Mouse (Mus musculus) midbrain, postnatal 0 days (tissue): ENCODE measurements around the gene Rnf130. TPM values are rescaled to one million over a fixed set of nuclear protein-coding genes. Genes with fewer than 3 reads are reported as not detected.

Source experiments
- ATAC-seq: fragments of 200-750 bp; cut with Nextera tagmentation; 2 replicates; pipeline ENCODE4 v1.8.0; 2017; ENCODE audit warnings: moderate number of reproducible peaks, mild to moderate bottlenecking, moderate TSS enrichment, moderate library complexity; ENCODE audit not compliant: low FRiP score
- DNase-seq: peaks from one replicate; pipeline ENCODE4 v3.0.0-alpha.2; 2015; ENCODE audit warnings: low spot score
- H3K27ac ChIP-seq: fragments of 300-500 bp; sonication (generic); 2 replicates; pipeline ENCODE4 v1.5.1; 2014; ENCODE audit warnings: low read depth, mild to moderate bottlenecking, low read length, mixed read lengths
- H3K27me3 ChIP-seq: fragments of 300-500 bp; sonication (generic); 2 replicates; pipeline ENCODE4 v1.6.1; 2014; ENCODE audit warnings: low read length, control low read depth, mixed read lengths; ENCODE audit not compliant: insufficient read depth
- H3K36me3 ChIP-seq: fragments of 300-500 bp; sonication (generic); 2 replicates; pipeline ENCODE4 v1.6.1; 2014; ENCODE audit warnings: low read length, control low read depth, mixed read lengths; ENCODE audit not compliant: insufficient read depth
- H3K4me1 ChIP-seq: fragments of 300-500 bp; sonication (generic); 2 replicates; pipeline ENCODE4 v1.6.1; 2014; ENCODE audit warnings: mild to moderate bottlenecking, control low read depth, antibody characterized with exemption, low read length, mixed read lengths; ENCODE audit not compliant: insufficient read depth
- H3K4me2 ChIP-seq: fragments of 300-500 bp; sonication (generic); 2 replicates; pipeline ENCODE4 v1.6.1; 2014; ENCODE audit warnings: low read depth, mild to moderate bottlenecking, low read length, mixed read lengths; ENCODE audit not compliant: poor library complexity, severe bottlenecking
- H3K4me3 ChIP-seq: fragments of 300-500 bp; sonication (generic); 2 replicates; pipeline ENCODE4 v1.5.1; 2014; ENCODE audit warnings: low read depth, mild to moderate bottlenecking, low read length, moderate library complexity
- H3K9ac ChIP-seq: fragments of 300-500 bp; sonication (generic); replicated peaks from 2 replicates; pipeline ENCODE4 v1.6.1; 2014; ENCODE audit warnings: mild to moderate bottlenecking, low read length, moderate library complexity, mixed read lengths; ENCODE audit not compliant: poor library complexity, severe bottlenecking
- H3K9me3 ChIP-seq: fragments of 300-500 bp; sonication (generic); 2 replicates; pipeline ENCODE4 v1.6.1; 2016; ENCODE audit warnings: low read length, control low read depth
- CTCF ChIP-seq: IDR thresholded peaks from 2 replicates; pipeline ENCODE4 v1.5.1; 2016; ENCODE audit warnings: antibody characterized with exemption, mild to moderate bottlenecking
- WGBS: fragments of 180-500 bp; shearing (Covaris S2); extraction: QIAGEN DNeasy Blood & Tissue Kit; methylation state at CpG from one replicate; pipeline ENCODE4 v1.1.7; 2014; 5-methylcytosine and 5-hydroxymethylcytosine counted together
- microRNA counts: library from miRNA; unstranded; fragments of <30 nt; microRNA quantifications from one replicate; lab custom pipeline; 2015
- microRNA-seq: library from miRNA; unstranded; fragments of <30 nt; microRNA quantifications from one replicate; pipeline ENCODE4, GENCODE M21; 2016; ENCODE audit warnings: borderline number of aligned reads
- polyA plus RNA-seq: library from polyadenylated mRNA; unstranded; fragments of >200 nt; fragmentation: Nextera tagmentation; extraction: Ambion mirVana; gene quantifications from 2 replicates; pipeline ENCODE4 v1.2.1, GENCODE M21; 2015
- total RNA-seq: library from RNA; depleted of rRNA; stranded (reverse); fragments of >200 nt; gene quantifications from 2 replicates; pipeline ENCODE4 v1.2.3, GENCODE M21; 2014; rRNA removed

Gene Rnf130
- total and polyA plus RNA-seq, 2 experiments from 2014 or later, result 59.4 to 90.4 TPM

DNA sequence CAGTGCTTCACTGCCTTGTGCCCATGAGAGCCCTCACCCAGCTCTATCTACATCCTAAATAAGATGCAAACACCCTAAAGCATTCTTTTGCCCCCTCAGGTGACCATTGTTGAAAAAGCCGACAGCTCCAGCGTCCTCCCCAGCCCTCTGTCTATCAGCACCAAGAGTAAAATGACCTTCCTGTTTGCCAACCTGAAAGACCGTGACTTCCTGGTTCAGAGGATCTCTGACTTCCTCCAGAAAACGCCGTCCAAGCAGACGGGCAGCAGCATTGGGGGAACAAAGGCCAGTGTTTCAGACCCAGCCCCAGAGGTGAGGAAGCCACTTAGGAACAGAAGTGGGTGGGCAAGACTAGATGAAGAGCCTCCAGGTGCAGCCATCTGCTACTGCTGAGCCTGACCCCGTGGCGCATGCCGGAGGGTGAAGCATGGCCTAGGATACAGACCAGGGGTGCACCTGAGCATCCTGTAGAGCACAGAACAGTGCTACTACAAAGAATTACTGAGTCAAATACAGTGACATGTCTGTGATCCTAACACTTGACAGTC, 124.5 kb downstream of the Rnf130 start:
- ATAC-seq, result no peak
- no peak overlapping the region for H3K9ac ChIP-seq
- no peak overlapping the region for H3K4me2 ChIP-seq
- H3K27ac ChIP-seq, result no peak overlapping the region
- H3K4me1 ChIP-seq, result no peaks in the 10 kb centered on the region
- H3K36me3 ChIP-seq, result peaks cover 80% of the 10 kb centered on the region
- no peaks in the 10 kb centered on the region for H3K9me3 ChIP-seq
- DNase-seq, result no peak
- H3K4me3 ChIP-seq, result no peak overlapping the region
- no peaks in the 10 kb centered on the region for H3K27me3 ChIP-seq
- WGBS, result 93% methylated on average over 9 of the region's 9 CpGs
- TF ChIP-seq CTCF, result no peak

DNA sequence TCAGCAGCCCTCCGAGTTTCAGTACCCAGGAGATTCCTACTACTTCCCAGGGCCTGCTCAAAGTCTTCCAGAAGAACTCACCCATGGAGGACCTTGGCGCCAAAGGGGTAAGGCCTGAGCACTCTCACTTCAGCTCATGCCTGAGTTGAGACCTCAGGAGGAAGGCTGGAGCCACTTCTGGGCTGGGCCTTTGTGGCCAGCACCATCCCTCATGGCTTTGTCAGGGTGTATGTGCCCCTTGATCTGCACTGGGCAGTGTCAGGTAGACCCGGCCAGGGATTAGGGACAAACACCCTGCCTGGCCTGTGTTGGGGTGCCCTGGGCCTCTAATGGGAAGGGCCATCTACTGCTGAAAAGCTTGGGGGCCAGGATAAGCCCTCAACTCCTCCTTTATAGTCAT, 126.2 kb downstream of the Rnf130 start:
- H3K9ac ChIP-seq, result no peak overlapping the region
- H3K9me3 ChIP-seq, result no peaks in the 10 kb centered on the region
- no peaks in the 10 kb centered on the region for H3K27me3 ChIP-seq
- no peak for DNase-seq
- H3K36me3 ChIP-seq, result peaks cover 74% of the 10 kb centered on the region
- 82% methylated on average over 3 of the region's 3 CpGs for WGBS
- no peak overlapping the region for H3K27ac ChIP-seq
- ATAC-seq, result no peak
- no peak overlapping the region for H3K4me3 ChIP-seq
- no peak overlapping the region for H3K4me2 ChIP-seq
- no peak for TF ChIP-seq CTCF
- H3K4me1 ChIP-seq, result no peaks in the 10 kb centered on the region

DNA sequence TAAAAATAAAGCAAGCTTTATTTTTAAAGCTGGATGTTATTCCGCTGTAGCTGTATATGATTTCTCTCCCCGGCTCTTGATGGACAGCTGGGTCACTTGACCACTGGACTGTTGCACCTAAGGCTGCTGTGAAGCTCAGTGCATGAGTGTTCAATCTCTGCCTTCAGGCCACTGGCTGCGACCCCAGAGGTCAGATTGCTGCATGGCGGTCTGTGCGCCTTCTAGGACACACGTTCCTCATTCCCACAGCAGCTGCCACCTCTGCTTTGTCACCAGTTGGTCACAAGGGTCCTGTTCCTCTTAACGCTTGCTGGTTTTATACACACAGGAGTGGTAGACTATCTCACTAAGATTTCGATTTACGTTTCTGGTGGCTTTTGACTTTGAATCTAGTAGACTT, 129.0 kb downstream of the Rnf130 start:
- H3K36me3 ChIP-seq, result peaks cover 82% of the 10 kb centered on the region
- no peak overlapping the region for H3K4me2 ChIP-seq
- H3K9ac ChIP-seq, result no peak overlapping the region
- DNase-seq (no peak), ATAC-seq (no peak)
- no peaks in the 10 kb centered on the region for H3K9me3 ChIP-seq
- no peaks in the 10 kb centered on the region for H3K4me1 ChIP-seq
- H3K27me3 ChIP-seq, result no peaks in the 10 kb centered on the region
- no peak overlapping the region for H3K27ac ChIP-seq
- no peak for TF ChIP-seq CTCF
- H3K4me3 ChIP-seq, result no peak overlapping the region
- 85% methylated on average over 9 of the region's 9 CpGs for WGBS

MicroRNA genes within 50 kb of the gene (microRNA counts, 519-probe panel; counts per million panel counts)
- microRNA mmu-miR-340-3p (lab: Ali Mortazavi, UCI), result 3,079 counts per million, percentile 71 among the panel's probes with 10 or more counts
- microRNA mmu-miR-340-5p (lab: Ali Mortazavi, UCI), result 5,839 counts per million, percentile 96 among the panel's probes with 10 or more counts

Small RNA genes within 50 kb of the gene (microRNA-seq; reads per million reads assigned to microRNA genes)
- gene Mir340, result 984 reads per million, percentile 74 among the genes with 10 or more reads in this experiment

Other genes starting within 250 kb of the Rnf130 start
- gene Gfpt2, start 231.2 kb upstream of the Rnf130 start, total RNA-seq, result 3.1 and 6.0 TPM in 2 replicates
- gene Gfpt2, start 231.2 kb upstream of the Rnf130 start, polyA plus RNA-seq, result 3.9 and 4.3 TPM in 2 replicates
- 128 and 157 TPM in 2 replicates for gene Mapk9, start 178.6 kb upstream of the Rnf130 start, total RNA-seq
- gene Mapk9, start 178.6 kb upstream of the Rnf130 start, polyA plus RNA-seq, result 70.4 and 72.1 TPM in 2 replicates
- 44.8 and 45.7 TPM in 2 replicates for gene Rasgef1c, start 123.5 kb upstream of the Rnf130 start, total RNA-seq
- 42.6 and 43.3 TPM in 2 replicates for gene Rasgef1c, start 123.5 kb upstream of the Rnf130 start, polyA plus RNA-seq
- 58.5 and 68.8 TPM in 2 replicates for gene Tbc1d9b, start 106.0 kb downstream of the Rnf130 start, total RNA-seq
- gene Tbc1d9b, start 106.0 kb downstream of the Rnf130 start, polyA plus RNA-seq, result 31.3 and 32.5 TPM in 2 replicates
- gene Mrnip, start 149.1 kb downstream of the Rnf130 start, total RNA-seq, result 37.1 and 41.3 TPM in 2 replicates
- gene Mrnip, start 149.1 kb downstream of the Rnf130 start, polyA plus RNA-seq, result 37.9 and 40.7 TPM in 2 replicates
- 314 and 335 TPM in 2 replicates for gene Sqstm1, start 185.5 kb downstream of the Rnf130 start, total RNA-seq
- gene Sqstm1, start 185.5 kb downstream of the Rnf130 start, polyA plus RNA-seq, result 455 and 484 TPM in 2 replicates
- gene Mgat4b, start 185.5 kb downstream of the Rnf130 start, total RNA-seq, result 115 and 152 TPM in 2 replicates
- gene Mgat4b, start 185.5 kb downstream of the Rnf130 start, polyA plus RNA-seq, result 77.3 and 77.9 TPM in 2 replicates
- 3.5 and 21.3 TPM in 2 replicates for gene Ltc4s, start 213.3 kb downstream of the Rnf130 start, total RNA-seq
- gene Ltc4s, start 213.3 kb downstream of the Rnf130 start, polyA plus RNA-seq, result 5.3 and 6.0 TPM in 2 replicates